Mouse (Mus musculus) frontal cortex, postnatal 10 days (tissue): ENCODE measurements around the gene Eftud2.

Source experiments
- DNase-seq, 2 experiments: peaks; one replicate each; pipeline ENCODE4 v3.0.0; 2022; ENCODE audit warnings: low spot score in 2 of 2, mixed read lengths in 1 of 2

The Eftud2 gene

DNA sequence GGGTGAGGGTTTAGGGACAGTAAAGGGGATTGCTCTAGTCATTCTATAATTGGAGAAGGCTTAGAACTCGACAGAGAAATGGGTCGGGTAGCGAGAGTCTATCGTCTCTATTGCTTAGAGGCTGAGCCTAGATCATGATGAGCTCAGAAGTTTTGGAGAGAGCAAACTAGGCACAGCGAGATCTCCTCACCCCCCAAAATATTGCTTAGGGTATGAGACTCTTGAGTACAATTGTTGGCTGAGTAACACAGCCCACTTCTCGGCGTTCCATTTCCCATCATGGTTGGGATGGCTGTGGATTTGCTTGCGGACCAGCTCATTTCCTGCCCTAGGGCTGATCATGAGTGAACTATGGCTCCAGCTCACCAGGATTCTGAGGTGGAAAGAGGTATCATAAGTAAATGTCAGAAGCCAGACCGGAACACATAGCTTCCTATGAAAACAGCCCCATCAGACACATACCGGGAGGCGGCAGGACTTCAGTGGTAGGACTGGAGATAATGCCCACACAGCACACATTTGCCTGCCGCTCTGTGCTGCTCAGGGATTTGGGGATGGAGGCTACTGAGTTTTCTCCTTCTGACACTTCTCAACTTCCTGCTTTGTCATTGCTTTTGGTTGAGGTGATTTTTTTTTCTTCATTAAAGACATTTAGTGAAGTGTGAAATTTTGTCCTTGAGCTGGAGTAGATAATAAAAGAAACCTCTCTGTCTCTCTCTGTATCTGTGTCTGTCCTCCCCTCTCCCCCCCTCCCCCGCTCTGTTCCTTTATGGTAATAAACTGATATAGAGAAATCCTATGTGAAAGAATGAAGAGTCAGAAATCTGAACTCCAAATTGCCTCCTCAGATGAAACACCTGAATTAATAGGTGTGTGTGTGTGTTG is 771 bp upstream of the Eftud2 start:
- no peak for DNase-seq

GRCm38 (mm10) chr11:102879558-102879957 is 1.2 kb downstream of the Eftud2 start:
- DNase-seq, result no peak

GRCm38 (mm10) chr11:102874801-102875334 is 5.9 kb downstream of the Eftud2 start:
- DNase-seq, result no peak

GRCm38 (mm10) chr11:102864272-102864671 is 16.5 kb downstream of the Eftud2 start:
- peak in 1 of 2 experiments; percentile 61 for DNase-seq

- DNase-seq, result no peak
These were observed 20.9 kb downstream of the Eftud2 start for GRCm38 (mm10) chr11:102859933-102860332.

- no peak for DNase-seq
These were observed 21.8 kb downstream of the Eftud2 start for GRCm38 (mm10) chr11:102858951-102859350.

DNA sequence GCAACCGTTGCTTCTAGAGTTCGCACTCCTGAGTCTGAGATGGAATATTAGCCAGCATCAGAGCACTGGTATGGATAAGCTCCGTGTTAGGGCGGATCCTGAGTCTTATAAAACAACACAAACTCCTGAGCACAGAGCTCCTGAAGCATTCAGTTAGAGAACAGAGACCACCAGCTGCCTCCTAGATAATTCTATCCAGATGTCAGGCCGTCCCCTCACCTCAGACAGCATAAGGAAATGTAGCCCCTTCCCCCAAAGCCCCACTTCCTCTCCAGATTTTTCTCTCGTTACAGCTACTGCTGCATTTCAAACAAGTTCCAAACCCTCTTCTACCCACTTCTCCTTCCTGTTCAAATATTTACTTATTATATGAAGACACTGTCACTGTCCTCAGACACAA is 24.8 kb downstream of the Eftud2 start:
- DNase-seq, result no peak

DNA sequence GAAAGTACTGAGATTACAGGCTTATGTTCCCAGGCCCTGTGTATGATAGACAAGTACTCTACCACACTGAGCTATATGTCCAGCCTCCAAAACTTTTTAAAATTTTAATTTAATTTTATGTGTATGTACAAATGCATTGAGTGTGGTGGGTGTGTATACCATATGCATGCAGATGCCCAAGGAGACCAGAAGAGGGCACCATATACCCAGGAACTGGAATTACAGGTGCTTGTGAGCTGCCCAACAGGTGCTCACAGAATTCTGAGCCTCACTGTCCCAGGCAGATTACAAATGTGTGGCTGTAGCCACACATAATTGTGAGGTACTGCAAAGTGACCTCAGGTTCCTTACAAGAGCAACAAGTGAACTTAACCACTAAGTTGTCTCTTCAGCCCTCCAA is 27.0 kb downstream of the Eftud2 start:
- DNase-seq, result no peak

- DNase-seq, result no peak
These were observed 28.9 kb downstream of the Eftud2 start for GRCm38 (mm10) chr11:102851883-102852282.

- no peak for DNase-seq
These were observed 34.9 kb downstream of the Eftud2 start for GRCm38 (mm10) chr11:102845926-102846325.

DNA sequence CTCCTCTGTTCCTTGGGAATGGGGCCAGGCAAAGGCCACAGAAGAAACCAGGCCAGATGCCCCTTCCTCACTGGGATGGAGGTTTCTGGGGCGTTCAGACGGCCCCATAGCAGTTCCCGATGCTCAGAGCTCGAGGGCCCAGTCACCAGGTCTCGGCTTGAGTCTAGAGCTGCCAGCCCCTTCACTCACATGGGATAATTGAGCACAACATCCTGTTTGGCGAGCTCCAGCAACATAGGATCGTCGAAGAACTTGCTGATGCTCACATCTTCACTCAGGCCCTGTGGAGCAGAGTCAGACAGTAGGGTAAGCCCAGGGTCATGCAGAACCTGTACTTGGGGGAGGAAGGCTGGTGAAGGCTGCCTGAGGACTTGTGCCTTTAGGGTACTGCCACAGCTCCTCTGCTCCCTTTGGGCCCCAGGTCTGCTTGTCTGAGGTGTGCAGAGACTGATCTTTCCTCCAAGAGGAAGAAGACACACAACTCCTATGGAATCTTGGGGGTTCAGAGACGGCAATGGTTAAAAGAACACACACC is 42.1 kb downstream of the Eftud2 start:
- DNase-seq, result no peak

GRCm38 (mm10) chr11:102838126-102838525 is 42.7 kb downstream of the Eftud2 start:
- DNase-seq, result no peak

GRCm38 (mm10) chr11:102837385-102837784 is 43.4 kb downstream of the Eftud2 start:
- DNase-seq, result no peak

DNA sequence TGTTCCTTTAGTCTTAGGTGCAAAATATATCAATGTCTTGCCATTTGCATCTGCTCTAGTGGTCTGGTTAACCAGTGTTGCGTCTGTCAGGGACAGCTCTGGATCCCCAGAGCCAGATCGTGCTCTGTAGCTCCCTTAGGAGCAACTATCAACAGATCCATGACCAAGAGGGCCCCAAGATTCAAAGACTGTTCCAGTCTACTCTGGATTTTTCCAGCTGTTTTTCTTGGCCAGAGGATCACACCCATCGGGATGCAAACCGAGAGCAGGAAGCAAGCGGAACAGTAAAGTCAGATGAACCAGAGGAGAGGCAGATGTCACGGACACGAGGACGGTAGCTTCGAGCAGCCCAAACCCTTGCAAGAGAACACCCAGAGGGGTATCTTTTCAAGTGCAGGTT is 44.6 kb downstream of the Eftud2 start:
- no peak for DNase-seq

GRCm38 (mm10) chr11:102835549-102835948 is 45.2 kb downstream of the Eftud2 start, which contains the start of gene Higd1b:
Gene Higd1b (plus strand): TSS chr11:102835849.
- no peak for DNase-seq

GRCm38 (mm10) chr11:102834219-102834618 is 46.6 kb downstream of the Eftud2 start:
- DNase-seq, result no peak

- DNase-seq, result no peak
These were observed 48.0 kb downstream of the Eftud2 start for GRCm38 (mm10) chr11:102832700-102833297.

- DNase-seq, result no peak
These were observed 50.5 kb downstream of the Eftud2 start for GRCm38 (mm10) chr11:102830276-102830675.

- DNase-seq, result no peak
These were observed 53.7 kb downstream of the Eftud2 start for GRCm38 (mm10) chr11:102827097-102827496.

- DNase-seq, result no peak
These were observed 54.3 kb downstream of the Eftud2 start for GRCm38 (mm10) chr11:102826476-102826875.

GRCm38 (mm10) chr11:102821231-102821630 is 59.6 kb downstream of the Eftud2 start:
- no peak for DNase-seq

DNA sequence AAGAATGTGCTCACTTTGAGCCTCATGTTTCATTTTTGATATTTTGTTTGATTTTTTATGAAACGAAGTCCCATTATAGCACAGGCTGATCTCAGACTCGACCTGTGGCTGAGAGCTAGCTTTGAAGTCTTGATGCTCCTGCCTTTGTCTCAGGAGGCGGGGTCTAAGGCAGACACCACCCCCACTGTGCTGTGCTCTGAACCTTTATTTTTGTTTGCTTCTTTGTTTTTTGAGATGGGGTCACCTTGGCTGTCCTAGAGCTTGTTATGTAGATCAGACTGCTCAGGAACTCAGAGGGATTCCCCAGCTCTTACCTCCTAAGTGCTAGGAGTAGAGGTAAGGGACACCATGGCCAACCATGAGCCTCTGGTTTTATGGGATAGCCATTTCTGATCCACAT is 60.4 kb downstream of the Eftud2 start:
- DNase-seq, result no peak
